Mouse (Mus musculus) megakaryocyte, embryonic 14.5 days (primary cell): ENCODE results near the gene Metrnl.

Experiments
- FLI1 ChIP-seq: IDR thresholded peaks from 2 replicates; pipeline ENCODE4 v1.6.1; 2012; ENCODE audit warnings: low read length, inconsistent platforms, mixed read lengths
- GATA1 ChIP-seq: IDR thresholded peaks from 3 replicates; pipeline ENCODE4 v1.6.1; 2012; ENCODE audit warnings: mixed read lengths, low read length, inconsistent platforms, borderline replicate concordance

- TF ChIP-seq GATA1 = no peak
- TF ChIP-seq FLI1 = no peak
These were observed 39.6 kb downstream of the Metrnl start for GRCm38 (mm10) chr11:121740906-121741305.
